Mouse (Mus musculus) Patski (cell line): ENCODE results near the gene Scgb1b7. TPM values are rescaled to one million over a fixed set of nuclear protein-coding genes. Genes with fewer than 3 reads are reported as not detected.
"Not testable (repeated sequence)": the region's sequence is repeated elsewhere in the genome, so short reads cannot be mapped to it uniquely, and the experiment has no call there.

Source experiments
- ATAC-seq: fragments of 100-300 bp; one replicate; pipeline ENCODE4 v1.8.0; 2021
- CTCF ChIA-PET: fragments of 350-600 bp; sonication (Branson Sonifier 250); formaldehyde crosslinking; loops from one replicate; lab custom pipeline; 2022; ENCODE audit warnings: inconsistent platforms; lab: Charles Lee
- POLR2A ChIA-PET: fragments of 350-600 bp; sonication (Branson Sonifier 250); formaldehyde crosslinking; loops from one replicate; lab custom pipeline; 2022; ENCODE audit warnings: antibody characterized with exemption, inconsistent platforms; lab: Charles Lee
- DNase-seq: peaks from one replicate; pipeline ENCODE4 v3.0.0-alpha.2; 2011; ENCODE audit warnings: low read depth, low spot score
- H3K27me3 ChIP-seq: fragments of 371-371 bp; one replicate; pipeline ENCODE4 v1.5.1; 2021
- in situ Hi-C: fragments of 300-500 bp; cut with MboI; formaldehyde crosslinking; loops from 3 replicates; pipeline ENCODE4 v1.11.1; 2018; ENCODE audit warnings: low pct_unique_long_range_greater_than_20kb, mixed read lengths
- polyA plus RNA-seq: library from polyadenylated mRNA; unstranded; gene quantifications from one replicate; pipeline ENCODE4 v1.2.3, GENCODE M21; 2021

Gene Scgb1b7
- polyA plus RNA-seq: not detected

DNA sequence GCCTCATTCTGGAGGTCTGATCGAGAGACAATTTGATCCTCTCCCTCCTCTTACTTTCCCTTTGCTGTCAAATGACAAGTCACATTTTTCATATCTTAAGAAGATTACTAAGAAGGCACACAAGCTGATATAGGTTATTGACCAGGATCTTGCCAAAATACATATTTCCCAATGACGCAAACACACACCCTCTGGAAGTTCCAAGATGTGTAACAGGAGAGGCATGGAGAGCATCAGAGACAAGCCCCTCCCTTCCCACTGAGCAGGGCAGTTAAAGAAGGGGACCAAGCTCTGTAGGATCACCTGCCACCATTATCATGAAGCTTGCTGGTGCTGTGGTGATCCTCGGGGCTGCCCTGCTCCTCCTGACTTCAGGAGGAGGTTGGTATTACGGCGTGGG, at the start of gene Scgb1b7:
Scgb1b7 (plus strand) TSS at position 301 of the 400 bp plus-strand sequence.
- CTCF ChIA-PET, in situ Hi-C loops, H3K27me3 ChIP-seq, ATAC-seq, POLR2A ChIA-PET, DNase-seq: not testable (repeated sequence)

DNA sequence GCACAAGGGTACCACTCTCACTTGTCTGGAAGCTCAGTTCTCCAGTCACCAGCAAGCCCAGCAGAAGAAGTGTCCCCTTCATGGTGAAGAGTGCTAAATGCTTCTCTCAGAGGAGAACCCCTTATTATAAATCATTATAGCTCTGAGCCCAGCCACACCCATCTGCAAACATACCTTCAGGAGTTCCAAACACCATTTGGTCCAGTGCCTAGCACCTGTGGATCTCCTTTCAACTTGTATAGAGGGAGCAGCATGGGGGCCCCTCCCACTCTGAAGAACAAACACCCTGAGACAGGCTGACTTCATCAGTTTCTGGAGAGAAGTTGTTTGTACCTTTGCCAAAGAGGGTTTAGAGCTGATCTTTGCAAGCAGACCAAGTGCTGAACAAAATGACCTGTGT, 6.8 kb upstream of the Scgb1b7 start, which contains the start of gene Scgb2b7:
Scgb2b7 (minus strand) TSS at position 101 of the 400 bp plus-strand sequence.
- H3K27me3 ChIP-seq, DNase-seq, POLR2A ChIA-PET, CTCF ChIA-PET, ATAC-seq, in situ Hi-C loops: not testable (repeated sequence)

Other genes with a start within 250 kb of the Scgb1b7 start
- gene Scgb2b7, start 6.9 kb upstream of the Scgb1b7 start, polyA plus RNA-seq: not detected